ENCODE assay signal across 11 mouse cellular contexts in genomic region chr7:118251392-118252170, GRCm38 (mm10). TPM values are rescaled to one million over a fixed set of nuclear protein-coding genes. Genes with fewer than 3 reads are reported as not detected.
A peak's percentile ranks its signal among the peaks of the same experiment; 100 is the strongest.
DNase-seq lines count a peak whose midpoint lies in the region; ATAC-seq and TF ChIP-seq lines count a peak whose summit lies in the region.
"Had no signal": no experiment of that assay in that cellular context is flagged by ENCODE, and none has a peak within 500 bp of the region (broad histone marks: within the 10 kb centered on the region; RNA-seq: fewer than 3 reads in every experiment).

No protein-coding gene starts in this region.

- no peaks in the 10 kb centered on the region for H3K27me3 ChIP-seq in lung, embryonic 16.5 days (ENCODE audit: control insufficient read depth, insufficient read depth, low read depth, low read length)
- no peaks in the 10 kb centered on the region for H3K27me3 ChIP-seq in heart, adult 2 months (ENCODE audit: control insufficient read depth, insufficient read depth, low read length)
- H3K27me3 ChIP-seq in myocyte (ENCODE audit: control insufficient read depth, insufficient read depth, insufficient read length), result no peaks in the 10 kb centered on the region
- no peaks in the 10 kb centered on the region for H3K27me3 ChIP-seq in midbrain, embryonic 13.5 days
- no peaks in the 10 kb centered on the region for H3K27me3 ChIP-seq in hindbrain, embryonic 13.5 days
- H3K27me3 ChIP-seq: embryonic facial prominence, embryonic 15.5 days; liver, embryonic 13.5 days had no signal

- H3K79me2 ChIP-seq in heart, adult 2 months (replicated peaks; ENCODE audit: control insufficient read depth, insufficient read depth, low read length), result no peaks in the 10 kb centered on the region
- no peaks in the 10 kb centered on the region for H3K79me2 ChIP-seq in myocyte (ENCODE audit: control insufficient read depth, insufficient read depth)

- ATAC-seq in lung, embryonic 16.5 days (ENCODE audit: low read depth), result no peak
- ATAC-seq in midbrain, embryonic 13.5 days, result no peak
- no peak for ATAC-seq in hindbrain, embryonic 13.5 days (ENCODE audit: low FRiP score)

- no peaks in the 10 kb centered on the region for H3K36me3 ChIP-seq in lung, embryonic 16.5 days (ENCODE audit: control insufficient read depth, insufficient read depth, low read length)
- H3K36me3 ChIP-seq in heart, adult 2 months (ENCODE audit: control insufficient read depth, insufficient read depth, low read length), result peaks cover 5% of the 10 kb centered on the region; the same call in 1 of the 2 replicates
- no peaks in the 10 kb centered on the region for H3K36me3 ChIP-seq in myocyte (ENCODE audit: control insufficient read depth, insufficient read depth)
- H3K36me3 ChIP-seq in midbrain, embryonic 13.5 days, result no peaks in the 10 kb centered on the region
- no peaks in the 10 kb centered on the region for H3K36me3 ChIP-seq in hindbrain, embryonic 13.5 days
- H3K36me3 ChIP-seq: embryonic facial prominence, embryonic 15.5 days; liver, embryonic 13.5 days had no signal

- peak; percentile 76 for DNase-seq in cerebellum, adult 9-10 months
- no peak for DNase-seq in cerebellum, adult 11 months
- DNase-seq in lung, adult 2 months, result no peak
- peak in 1 of 2 experiments; percentile 19 for DNase-seq in heart, adult 2 months
- DNase-seq: liver, embryonic 13.5 days; thymus, adult 18-20 months had no signal

- H3K9ac ChIP-seq in lung, embryonic 16.5 days (ENCODE audit: low read length), result no peak overlapping the region
- H3K9ac ChIP-seq in heart, adult 2 months (ENCODE audit: low read depth, low read length), result no peak overlapping the region
- H3K9ac ChIP-seq in midbrain, embryonic 13.5 days (replicated peaks), result no peak overlapping the region
- H3K9ac ChIP-seq in hindbrain, embryonic 13.5 days, result no peak overlapping the region
- H3K9ac ChIP-seq: embryonic facial prominence, embryonic 15.5 days; liver, embryonic 13.5 days had no signal

- no peak for TF ChIP-seq EP300 in heart, adult 2 months (IDR thresholded peaks at IDR 0.05; ENCODE audit: insufficient read depth, low read depth, low read length)

- H3K4me1 ChIP-seq in lung, embryonic 16.5 days (replicated peaks; ENCODE audit: control insufficient read depth, insufficient read depth, low read length), result peaks cover 8% of the 10 kb centered on the region
- H3K4me1 ChIP-seq in lung, adult 2 months (ENCODE audit: control insufficient read depth, insufficient read depth, low read length), result peaks cover 4% of the 10 kb centered on the region
- peaks cover 7% of the 10 kb centered on the region for H3K4me1 ChIP-seq in heart, adult 2 months (ENCODE audit: control insufficient read depth, insufficient read depth, low read length)
- H3K4me1 ChIP-seq in midbrain, embryonic 13.5 days (replicated peaks), result 0 out of 2 replicates have a peak, but pooled peaks cover 4% of the 10 kb centered on the region
- H3K4me1 ChIP-seq in hindbrain, embryonic 13.5 days (replicated peaks), result peaks cover 8% of the 10 kb centered on the region

- no peak overlapping the region for H3K4me2 ChIP-seq in lung, embryonic 16.5 days (ENCODE audit: low read depth, low read length)
- peak overlapping the region; percentile 85 for H3K4me2 ChIP-seq in myocyte (ENCODE audit: low read depth)
- H3K4me2 ChIP-seq in midbrain, embryonic 13.5 days (replicated peaks), result no peak overlapping the region
- H3K4me2 ChIP-seq in hindbrain, embryonic 13.5 days, result no peak overlapping the region
- H3K4me2 ChIP-seq: embryonic facial prominence, embryonic 15.5 days; liver, embryonic 13.5 days had no signal

- no peak for TF ChIP-seq POLR2A in lung, adult 2 months (IDR thresholded peaks at IDR 0.05; ENCODE audit: borderline replicate concordance, extremely low read depth, low read depth, low read length)
- TF ChIP-seq POLR2A in heart, adult 2 months (IDR thresholded peaks at IDR 0.05; ENCODE audit: insufficient read depth, low read depth, low read length), result no peak
- TF ChIP-seq POLR2A in myocyte (IDR thresholded peaks at IDR 0.05; ENCODE audit: insufficient read length, low read depth), result no peak

- no peaks in the 10 kb centered on the region for H3K9me3 ChIP-seq in lung, embryonic 16.5 days (ENCODE audit: control insufficient read depth, low read length)
- H3K9me3 ChIP-seq in midbrain, embryonic 13.5 days, result no peaks in the 10 kb centered on the region
- no peaks in the 10 kb centered on the region for H3K9me3 ChIP-seq in hindbrain, embryonic 13.5 days
- H3K9me3 ChIP-seq: embryonic facial prominence, embryonic 15.5 days; liver, embryonic 13.5 days had no signal

- H3K27ac ChIP-seq in lung, embryonic 16.5 days (ENCODE audit: low read length), result peak overlapping the region; percentile 49; the same call in 1 of the 2 replicates
- peak overlapping the region; percentile 90 for H3K27ac ChIP-seq in heart, adult 2 months
- H3K27ac ChIP-seq in midbrain, embryonic 13.5 days, result no peak overlapping the region
- no peak overlapping the region for H3K27ac ChIP-seq in hindbrain, embryonic 13.5 days
- H3K27ac ChIP-seq: embryonic facial prominence, embryonic 15.5 days; liver, embryonic 13.5 days had no signal

- no peak overlapping the region for H3K4me3 ChIP-seq in lung, embryonic 16.5 days (ENCODE audit: low read length)
- no peak overlapping the region for H3K4me3 ChIP-seq in lung, adult 2 months (replicated peaks; ENCODE audit: extremely low read depth, low read depth, low read length)
- no peak overlapping the region for H3K4me3 ChIP-seq in heart, adult 2 months
- H3K4me3 ChIP-seq in myocyte, result no peak overlapping the region
- H3K4me3 ChIP-seq in midbrain, embryonic 13.5 days (replicated peaks), result no peak overlapping the region
- no peak overlapping the region for H3K4me3 ChIP-seq in hindbrain, embryonic 13.5 days
- H3K4me3 ChIP-seq: embryonic facial prominence, embryonic 15.5 days; liver, embryonic 13.5 days had no signal

- intact Hi-C loops in heart, adult 2 months (cut with DNase I), result no loop called here

- no peak for TF ChIP-seq CTCF in lung, adult 2 months (IDR thresholded peaks at IDR 0.05; ENCODE audit: insufficient read depth, low read length)
- TF ChIP-seq CTCF in heart, adult 2 months (IDR thresholded peaks at IDR 0.05), result no peak

- H3ac ChIP-seq in myocyte (ENCODE audit: control insufficient read depth, insufficient read length), result no peak overlapping the region

- WGBS in lung, embryonic 16.5 days, result 91% methylated on average over 2 of the region's 2 CpGs
- 92% methylated on average over 2 of the region's 2 CpGs for WGBS in lung, adult 2 months
- 90% methylated on average over 2 of the region's 2 CpGs for WGBS in heart, adult 2 months
- 100% methylated on average over 2 of the region's 2 CpGs for WGBS in midbrain, embryonic 13.5 days
- WGBS in hindbrain, embryonic 13.5 days, result 96% methylated on average over 2 of the region's 2 CpGs

TF ChIP-seq in myocyte, 11 proteins besides CTCF, POLR2A, EP300 and RAD21:
- TF ChIP-seq TCF3 (IDR thresholded peaks at IDR 0.05; ENCODE audit: insufficient read length, low read depth) (no peak), SRF (IDR thresholded peaks at IDR 0.05; ENCODE audit: control insufficient read depth, insufficient read length, low read depth) (no peak), MYOG (IDR thresholded peaks at IDR 0.05; ENCODE audit: control insufficient read depth in 1 of 3, insufficient read depth in 1 of 3, insufficient read length in 2 of 3, low read depth in 2 of 3) (no peak), CEBPB (IDR thresholded peaks at IDR 0.05; ENCODE audit: insufficient read depth, poor library complexity, severe bottlenecking) (no peak), USF1 (IDR thresholded peaks at IDR 0.05; ENCODE audit: low read depth) (no peak)

RNA-seq across cellular contexts. Expression of gene Smg1, which starts 8.1 kb away (rescaled TPM):
- polyA plus RNA-seq in lung, embryonic 16.5 days (2015; fragmentation: Nextera tagmentation; extraction: Ambion mirVana), result 13.4 and 14.1 TPM in 2 replicates
- 21.8 and 24.9 TPM in 2 replicates for polyA plus RNA-seq in lung, adult 2 months (2012; rRNA removed)
- total RNA-seq in heart, adult 2 months (2021), result 10 to 100 TPM; 31.3 to 32.4 TPM
- 12.6 and 23.1 TPM in 2 replicates for polyA plus RNA-seq in heart, adult 2 months (2012; rRNA removed)
- polyA plus RNA-seq in myocyte (2012; fragmentation: generic; extraction: Trizol), result 7.9 TPM
- polyA plus RNA-seq in midbrain, embryonic 13.5 days (2015; fragmentation: Nextera tagmentation; extraction: Ambion mirVana), result 19.0 and 21.1 TPM in 2 replicates
- 20.7 and 21.5 TPM in 2 replicates for polyA plus RNA-seq in hindbrain, embryonic 13.5 days (2015; fragmentation: Nextera tagmentation; extraction: Ambion mirVana)

Comparison
In these comparisons a context has a peak if more than half of its experiments do, and no peak if none do; other contexts are left out.
1. H3K27ac ChIP-seq: peak in lung, embryonic 16.5 days (single experiment) and heart, adult 2 months (single experiment); none in midbrain, embryonic 13.5 days (single experiment) and hindbrain, embryonic 13.5 days (single experiment).